Mouse (Mus musculus): Measurements from ENCODE around the gene Mturn.

DNA sequence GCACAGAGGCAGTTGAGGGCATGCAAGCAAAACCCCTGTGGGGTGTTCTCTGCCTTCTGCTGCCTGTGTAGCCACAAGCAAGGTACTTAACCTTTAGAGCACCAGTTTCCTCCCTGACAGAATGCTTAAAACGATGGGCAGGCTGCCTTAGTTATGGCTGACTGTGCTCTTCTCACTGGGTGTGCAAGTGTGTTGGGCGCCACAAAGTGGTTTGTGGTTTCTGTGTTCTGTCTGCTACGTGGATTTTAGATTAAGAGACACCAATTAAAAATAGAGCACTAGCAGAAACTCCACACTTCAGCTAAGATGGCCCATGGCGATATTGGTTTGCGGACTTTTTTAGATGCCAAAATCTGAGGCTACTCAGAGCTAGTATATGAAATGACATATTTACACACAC, 3.7 kb downstream of the Mturn start:
- TF ChIP-seq CTCF (IDR thresholded peaks at IDR 0.05; ENCODE audit: low read depth) = no peak
- no peak for TF ChIP-seq EP300 (IDR thresholded peaks at IDR 0.05; ENCODE audit: low read depth)
